Comparison of ENCODE assay signal across 9 mouse cellular contexts in genomic region chr8:106704901-106705321, GRCm38 (mm10). TPM values are rescaled to one million over a fixed set of nuclear protein-coding genes. Genes with fewer than 3 reads are reported as not detected.
DNase-seq lines count a peak whose midpoint lies in the region; ATAC-seq and TF ChIP-seq lines count a peak whose summit lies in the region.
"Had no signal": no experiment of that assay in that cellular context is flagged by ENCODE, and none has a peak within 500 bp of the region (broad histone marks: within the 10 kb centered on the region; RNA-seq: fewer than 3 reads in every experiment).

No protein-coding gene starts in this region.

- 73% methylated on average over 9 of the region's 9 CpGs for WGBS in hindbrain, embryonic 14.5 days
- WGBS in limb, embryonic 10.5 days: 51% methylated on average over 9 of the region's 9 CpGs
- WGBS in midbrain, postnatal 0 days: 55% methylated on average over 9 of the region's 9 CpGs

- peak; percentile 37; the same call in 1 of the 2 replicates for ATAC-seq in hindbrain, embryonic 14.5 days (ENCODE audit: low FRiP score)
- ATAC-seq in midbrain, postnatal 0 days (ENCODE audit: low FRiP score): peak; percentile 58; the same call in 1 of the 2 replicates

- DNase-seq in left cerebral cortex, postnatal 10 days (ENCODE audit: extremely low spot score in 1 of 2, low spot score in 2 of 2): peak; percentile 45 to 69
- DNase-seq in left cerebral cortex, adult 8-10 months (ENCODE audit: low spot score in 2 of 2): no peak
- DNase-seq in gastrocnemius, adult 18-20 months (ENCODE audit: low spot score): peak; percentile 38
- no peak for DNase-seq in hindbrain, embryonic 14.5 days (ENCODE audit: low spot score)
- no peak for DNase-seq in limb, embryonic 10.5 days (ENCODE audit: low spot score)
- DNase-seq in midbrain, postnatal 0 days (ENCODE audit: low spot score): peak; percentile 68
- DNase-seq in thymus, postnatal 4 days: no peak
- no peak for DNase-seq in cerebellum, postnatal 25 days

- intact Hi-C loops in left cerebral cortex, postnatal 10 days (cut with DNase I): no loop called here

- H3K36me3 ChIP-seq in hindbrain, embryonic 14.5 days (replicated peaks; ENCODE audit: control insufficient read depth, insufficient read depth): peaks cover 12% of the 10 kb centered on the region; the same call in 1 of the 2 replicates
- H3K36me3 ChIP-seq in limb, embryonic 10.5 days: peaks cover 48% of the 10 kb centered on the region
- H3K36me3 ChIP-seq in midbrain, postnatal 0 days (ENCODE audit: insufficient read depth, low read length): peaks cover 3% of the 10 kb centered on the region; the same call in 1 of the 2 replicates

- H3K4me2 ChIP-seq in hindbrain, embryonic 14.5 days (replicated peaks): no peak overlapping the region
- no peak overlapping the region for H3K4me2 ChIP-seq in midbrain, postnatal 0 days (ENCODE audit: low read depth, low read length, poor library complexity, severe bottlenecking)

- H3K4me1 ChIP-seq in hindbrain, embryonic 14.5 days (replicated peaks; ENCODE audit: control insufficient read depth, insufficient read depth, low read length): no peaks in the 10 kb centered on the region
- peaks cover 9% of the 10 kb centered on the region; the same call in 1 of the 2 replicates for H3K4me1 ChIP-seq in limb, embryonic 10.5 days
- H3K4me1 ChIP-seq in midbrain, postnatal 0 days (ENCODE audit: insufficient read depth, low read length): no peaks in the 10 kb centered on the region

- peak overlapping the region; percentile 33; the same call in 1 of the 2 replicates for H3K27ac ChIP-seq in hindbrain, embryonic 14.5 days
- H3K27ac ChIP-seq in limb, embryonic 10.5 days: peak overlapping the region; percentile 64; the same call in 1 of the 2 replicates
- no peak overlapping the region for H3K27ac ChIP-seq in midbrain, postnatal 0 days (ENCODE audit: low read depth, low read length)

- H3K9ac ChIP-seq in hindbrain, embryonic 14.5 days: no peak overlapping the region
- H3K9ac ChIP-seq in midbrain, postnatal 0 days (replicated peaks; ENCODE audit: low read length, poor library complexity, severe bottlenecking): no peak overlapping the region

- no peak for TF ChIP-seq CTCF in midbrain, postnatal 0 days (IDR thresholded peaks at IDR 0.05)

- no peak overlapping the region for H3K4me3 ChIP-seq in hindbrain, embryonic 14.5 days (replicated peaks; ENCODE audit: low read length)
- no peak overlapping the region for H3K4me3 ChIP-seq in limb, embryonic 10.5 days
- no peak overlapping the region for H3K4me3 ChIP-seq in midbrain, postnatal 0 days (ENCODE audit: low read depth, low read length)

- H3K9me3 ChIP-seq in hindbrain, embryonic 14.5 days (ENCODE audit: control insufficient read depth, low read length): no peaks in the 10 kb centered on the region
- H3K9me3 ChIP-seq in limb, embryonic 10.5 days (replicated peaks): no peaks in the 10 kb centered on the region
- no peaks in the 10 kb centered on the region for H3K9me3 ChIP-seq in midbrain, postnatal 0 days (ENCODE audit: low read length)
- H3K9me3 ChIP-seq: G1E had no signal

- no peaks in the 10 kb centered on the region for H3K27me3 ChIP-seq in hindbrain, embryonic 14.5 days (ENCODE audit: control insufficient read depth, insufficient read depth, low read length)
- H3K27me3 ChIP-seq in limb, embryonic 10.5 days (ENCODE audit: low read depth, poor library complexity, severe bottlenecking): no peaks in the 10 kb centered on the region
- H3K27me3 ChIP-seq in midbrain, postnatal 0 days (ENCODE audit: insufficient read depth, low read length): no peaks in the 10 kb centered on the region

RNA-seq across cellular contexts. Expression of gene Tango6, which starts 22.0 kb away (rescaled TPM):
- total RNA-seq in left cerebral cortex, postnatal 10 days (2021): 1 to 10 TPM; 6.1 to 6.8 TPM
- 1 to 10 TPM; 6.3 to 7.3 (median 7.0) TPM for total RNA-seq in left cerebral cortex, adult 8-10 months (2022)
- 10 to 100 TPM; 10.5 to 10.8 TPM for total RNA-seq in gastrocnemius, adult 18-20 months (2021)
- polyA plus RNA-seq in hindbrain, embryonic 14.5 days (2014; fragmentation: Nextera tagmentation; extraction: Ambion mirVana): 4.7 and 5.5 TPM in 2 replicates
- polyA plus RNA-seq in limb, embryonic 10.5 days (2016; fragmentation: Nextera tagmentation; extraction: Ambion mirVana): 15.5 and 16.1 TPM in 2 replicates
- 6.1 and 7.3 TPM in 2 replicates for total RNA-seq in midbrain, postnatal 0 days (2014; rRNA removed)
- polyA plus RNA-seq in midbrain, postnatal 0 days (2015; fragmentation: Nextera tagmentation; extraction: Ambion mirVana): 3.0 and 3.1 TPM in 2 replicates

Comparison
In these comparisons a context has a peak if more than half of its experiments do, and no peak if none do; other contexts are left out.
1. DNase-seq: peak in left cerebral cortex, postnatal 10 days (2 of 2), gastrocnemius, adult 18-20 months (single experiment) and midbrain, postnatal 0 days (single experiment); none in left cerebral cortex, adult 8-10 months (0 of 2), hindbrain, embryonic 14.5 days (single experiment), limb, embryonic 10.5 days (single experiment), thymus, postnatal 4 days (single experiment) and cerebellum, postnatal 25 days (0 of 2).